Mouse (Mus musculus) kidney, adult 2 months (tissue): ENCODE measurements around the gene Plppr3.

Source experiments
- CTCF ChIP-seq: fragments of 200-500 bp; conservative IDR thresholded peaks from 2 replicates; pipeline ENCODE4 v1.5.1; 2011; ENCODE audit warnings: low read depth, mild to moderate bottlenecking, control low read depth, low read length, moderate library complexity, mixed read lengths; ENCODE audit not compliant: insufficient read depth, insufficient read length
- POLR2A ChIP-seq: fragments of 200-500 bp; IDR thresholded peaks from one replicate; pipeline ENCODE4 v1.6.1; 2011; ENCODE audit warnings: low read depth, low read length, control low read depth

GRCm38 (mm10) chr10:79859116-79859515 is 15.3 kb downstream of the Plppr3 start:
- TF ChIP-seq CTCF = no peak
- no peak for TF ChIP-seq POLR2A
